Mouse (Mus musculus) midbrain, embryonic 13.5 days (tissue): ENCODE measurements at regions not wholly inside any gene's neighbourhood (a gene's known extent, or its start where the extent isn't known, plus 50 kb on each side); places are given as distances from the start of the nearest gene placed in this dataset.
A peak's percentile ranks its signal among the peaks of the same experiment; 100 is the strongest.

Source experiments
- ATAC-seq: fragments of 200-750 bp; cut with Nextera tagmentation; 2 replicates; pipeline ENCODE4 v1.8.0; 2017; ENCODE audit warnings: mild to moderate bottlenecking, moderate TSS enrichment, moderate library complexity
- H3K27ac ChIP-seq: fragments of 300-500 bp; sonication (generic); 2 replicates; pipeline ENCODE4 v1.5.1; 2015; ENCODE audit warnings: inconsistent platforms, mild to moderate bottlenecking, moderate library complexity
- H3K27me3 ChIP-seq: fragments of 300-500 bp; sonication (generic); 2 replicates; pipeline ENCODE4 v1.6.1; 2015; ENCODE audit warnings: mild to moderate bottlenecking, inconsistent platforms
- H3K36me3 ChIP-seq: fragments of 300-500 bp; sonication (generic); 2 replicates; pipeline ENCODE4 v1.6.1; 2015; ENCODE audit warnings: mild to moderate bottlenecking, inconsistent platforms
- H3K4me1 ChIP-seq: fragments of 300-500 bp; sonication (generic); replicated peaks from 2 replicates; pipeline ENCODE4 v1.6.1; 2015; ENCODE audit warnings: inconsistent platforms
- H3K4me2 ChIP-seq: fragments of 300-500 bp; sonication (generic); replicated peaks from 2 replicates; pipeline ENCODE4 v1.6.1; 2015; ENCODE audit warnings: moderate library complexity, mild to moderate bottlenecking, inconsistent platforms
- H3K4me3 ChIP-seq: fragments of 300-500 bp; sonication (generic); replicated peaks from 2 replicates; pipeline ENCODE4 v1.5.1; 2015; ENCODE audit warnings: mild to moderate bottlenecking, inconsistent platforms
- H3K9ac ChIP-seq: fragments of 300-500 bp; sonication (generic); replicated peaks from 2 replicates; pipeline ENCODE4 v1.6.1; 2015; ENCODE audit warnings: mild to moderate bottlenecking, inconsistent platforms
- H3K9me3 ChIP-seq: fragments of 300-500 bp; sonication (generic); 2 replicates; pipeline ENCODE4 v1.6.1; 2016; ENCODE audit warnings: mild to moderate bottlenecking, inconsistent platforms
- WGBS: fragments of 180-500 bp; shearing (Covaris S2); methylation state at CpG from one replicate; pipeline ENCODE4 v1.1.7; 2015; 5-methylcytosine and 5-hydroxymethylcytosine counted together

DNA sequence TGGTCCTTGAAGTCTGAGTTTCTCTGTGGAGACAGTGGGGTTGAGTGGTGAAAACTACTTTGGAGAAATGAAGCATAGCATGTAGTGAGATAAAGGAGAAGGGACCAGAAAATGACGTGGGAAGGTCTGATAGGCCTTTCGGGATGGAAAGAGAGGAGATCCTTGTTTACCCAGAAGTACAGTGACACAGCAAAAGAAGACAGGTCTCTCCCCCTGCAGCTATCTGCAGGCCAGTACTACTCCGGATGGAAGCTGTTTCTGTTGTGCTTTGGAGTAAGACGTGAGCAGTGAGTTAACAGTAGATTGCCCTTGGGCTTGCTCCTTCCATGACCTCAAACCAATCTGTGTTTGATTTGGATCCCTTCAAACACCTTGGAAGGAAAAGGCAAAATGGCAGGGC, 1277.5 kb downstream of the Gsdmc2 start:
- Histone ChIP-seq H3K27me3 (no peaks in the 10 kb centered on the region), H3K27ac (no peak overlapping the region), H3K9ac (no peak overlapping the region), H3K9me3 (no peaks in the 10 kb centered on the region), H3K4me3 (no peak overlapping the region), H3K4me2 (no peak overlapping the region), H3K36me3 (no peaks in the 10 kb centered on the region), H3K4me1 (peaks cover 4% of the 10 kb centered on the region)
- ATAC-seq = no peak
- WGBS = 86% methylated on average over 4 of the region's 4 CpGs

DNA sequence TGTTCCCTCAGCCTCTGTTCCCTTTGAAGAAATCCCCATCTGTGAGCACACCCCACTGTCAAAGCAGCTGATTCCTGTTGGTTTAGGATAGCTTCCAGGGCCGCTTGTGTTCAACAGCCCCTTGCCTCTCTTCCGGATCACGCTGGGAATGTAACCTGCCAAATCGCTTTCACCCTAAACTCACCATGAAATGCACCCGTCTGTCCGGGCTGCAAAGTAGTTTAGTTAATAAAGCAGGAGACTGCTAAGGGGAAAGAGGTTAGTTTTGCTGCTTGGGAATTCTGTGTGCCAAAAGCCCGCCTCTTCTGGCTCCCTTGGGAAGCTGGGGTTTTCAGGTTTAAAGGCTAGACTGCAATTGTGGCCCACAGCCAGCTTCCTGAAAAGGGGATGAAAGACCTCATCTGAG, 1278.9 kb downstream of the Gsdmc2 start:
- Histone ChIP-seq H3K4me1 (peaks cover 4% of the 10 kb centered on the region), H3K4me2 (peak overlapping the region; percentile 28; the same call in 1 of the 2 replicates), H3K4me3 (no peak overlapping the region), H3K9ac (no peak overlapping the region), H3K27me3 (no peaks in the 10 kb centered on the region), H3K9me3 (no peaks in the 10 kb centered on the region), H3K27ac (no peak overlapping the region), H3K36me3 (no peaks in the 10 kb centered on the region)
- peak; percentile 76 for ATAC-seq
- 7% methylated on average over 7 of the region's 7 CpGs for WGBS

DNA sequence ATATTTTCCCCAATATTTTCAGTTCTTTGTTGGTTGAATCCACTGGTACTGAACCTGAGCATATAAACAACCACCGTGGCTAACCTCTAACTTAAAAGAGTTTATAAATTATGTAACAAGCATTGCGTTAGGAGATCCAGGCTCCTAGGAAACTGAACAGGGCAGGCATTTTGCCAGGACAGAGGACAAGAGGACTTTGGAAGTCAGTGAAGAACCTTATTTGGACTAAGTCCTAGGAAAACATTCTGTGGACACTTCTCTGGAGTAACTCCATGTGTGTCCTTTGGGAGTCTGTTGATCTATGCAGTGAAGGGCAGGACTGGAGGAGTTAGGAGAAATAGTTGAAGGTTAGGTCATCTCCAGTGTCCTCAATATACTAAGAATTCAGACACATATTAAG, 1311.7 kb downstream of the Gsdmc2 start:
- no peaks in the 10 kb centered on the region for H3K9me3 ChIP-seq
- no peak overlapping the region for H3K27ac ChIP-seq
- H3K4me2 ChIP-seq = no peak overlapping the region
- no peaks in the 10 kb centered on the region for H3K36me3 ChIP-seq
- H3K4me1 ChIP-seq = no peaks in the 10 kb centered on the region
- no peak overlapping the region for H3K9ac ChIP-seq
- H3K4me3 ChIP-seq = no peak overlapping the region
- ATAC-seq = no peak
- no peaks in the 10 kb centered on the region for H3K27me3 ChIP-seq
- WGBS = 79% methylated on average over 2 of the region's 2 CpGs

DNA sequence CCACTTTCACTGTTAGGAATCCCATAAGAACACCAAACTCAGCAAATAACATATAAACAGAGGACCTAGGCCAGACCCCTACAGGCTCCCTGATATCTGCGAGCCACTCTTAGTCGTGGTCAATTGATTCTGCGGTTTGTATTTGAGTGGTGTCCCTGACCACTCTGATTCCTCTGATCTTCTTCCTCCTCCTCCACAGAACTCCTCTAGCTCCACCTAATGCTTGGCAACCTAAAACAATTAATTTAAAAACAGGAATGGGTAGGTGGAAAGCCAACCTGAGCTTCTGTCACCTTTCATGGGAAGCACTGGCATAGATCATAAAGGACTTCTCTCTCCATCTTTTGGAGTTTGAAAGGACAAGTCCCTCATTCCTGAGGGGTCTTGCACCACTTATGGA, 1316.0 kb downstream of the Gsdmc2 start:
- Histone ChIP-seq H3K9me3 (no peaks in the 10 kb centered on the region), H3K4me3 (no peak overlapping the region), H3K4me2 (no peak overlapping the region), H3K27ac (no peak overlapping the region), H3K27me3 (no peaks in the 10 kb centered on the region), H3K36me3 (no peaks in the 10 kb centered on the region), H3K4me1 (no peaks in the 10 kb centered on the region), H3K9ac (no peak overlapping the region)
- no peak for ATAC-seq
- 80% methylated on average over 3 of the region's 3 CpGs for WGBS

DNA sequence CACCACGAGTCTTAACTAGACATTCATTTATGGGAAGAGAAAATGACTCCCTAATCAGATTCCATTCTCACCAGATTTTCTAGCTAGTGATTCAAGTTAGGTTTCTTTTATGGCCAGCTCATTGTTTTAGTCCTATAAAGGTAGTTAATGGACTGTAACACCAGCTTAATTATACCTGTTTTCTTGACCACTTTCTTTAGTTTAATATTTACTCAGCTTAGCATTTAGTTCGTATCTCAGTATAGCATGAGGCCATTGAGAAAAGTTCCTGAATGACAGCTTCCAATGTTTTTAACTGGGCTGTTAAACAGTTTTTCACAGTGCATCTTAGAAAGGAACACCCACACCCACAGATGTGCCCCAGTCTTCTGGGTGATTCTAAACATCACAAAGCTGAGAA, 1320.3 kb downstream of the Gsdmc2 start:
- H3K9me3 ChIP-seq = no peaks in the 10 kb centered on the region
- WGBS = 62% methylated on average over 2 of the region's 2 CpGs
- no peaks in the 10 kb centered on the region for H3K4me1 ChIP-seq
- no peaks in the 10 kb centered on the region for H3K27me3 ChIP-seq
- H3K9ac ChIP-seq = no peak overlapping the region
- ATAC-seq = no peak
- H3K36me3 ChIP-seq = no peaks in the 10 kb centered on the region
- no peak overlapping the region for H3K4me2 ChIP-seq
- no peak overlapping the region for H3K4me3 ChIP-seq
- no peak overlapping the region for H3K27ac ChIP-seq

DNA sequence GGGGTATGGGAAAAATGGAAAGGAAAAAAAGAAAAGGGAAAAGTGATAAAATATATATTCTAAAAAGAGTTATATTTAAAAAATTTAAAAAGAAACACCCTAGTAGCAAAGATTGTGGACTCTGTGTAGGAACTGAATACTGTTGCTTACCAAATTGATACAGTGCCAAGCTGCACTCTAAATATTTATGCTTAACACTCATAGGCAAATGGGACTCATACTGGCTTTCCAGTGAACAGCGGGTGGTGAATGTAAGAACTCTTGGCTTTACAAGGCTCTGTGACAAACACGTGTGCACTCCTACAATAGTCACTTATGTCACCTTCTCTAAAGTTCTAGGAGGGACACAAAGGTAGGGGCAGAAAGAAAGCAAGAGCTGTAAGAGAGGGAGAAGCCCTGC, 1320.8 kb downstream of the Gsdmc2 start:
- Histone ChIP-seq H3K27me3 (no peaks in the 10 kb centered on the region), H3K4me3 (no peak overlapping the region), H3K9me3 (no peaks in the 10 kb centered on the region), H3K4me1 (no peaks in the 10 kb centered on the region), H3K27ac (no peak overlapping the region), H3K36me3 (no peaks in the 10 kb centered on the region), H3K9ac (no peak overlapping the region), H3K4me2 (no peak overlapping the region)
- no peak for ATAC-seq
- 76% methylated on average over 2 of the region's 2 CpGs for WGBS

DNA sequence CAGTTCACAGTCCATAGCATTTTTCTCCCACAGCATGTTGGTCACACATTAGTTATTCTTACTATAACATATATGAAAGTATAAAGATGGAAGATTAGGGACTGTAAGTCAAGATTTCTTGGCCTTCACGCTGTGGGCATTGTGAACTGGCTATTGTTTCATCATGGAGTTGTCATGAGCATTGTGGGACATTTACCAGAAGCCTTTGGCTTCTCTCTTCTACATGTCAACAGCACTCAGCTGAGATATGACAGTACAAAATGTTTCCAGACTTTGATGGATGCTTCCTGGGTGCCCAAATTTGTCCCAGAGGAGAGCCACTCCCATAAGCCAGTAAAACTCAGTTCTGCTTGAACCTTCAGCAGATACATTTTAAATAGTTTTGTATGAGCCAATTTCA, 1331.5 kb downstream of the Gsdmc2 start:
- no peak overlapping the region for H3K9ac ChIP-seq
- no peak overlapping the region for H3K4me2 ChIP-seq
- no peak overlapping the region for H3K4me3 ChIP-seq
- no peaks in the 10 kb centered on the region for H3K4me1 ChIP-seq
- WGBS = 87% methylated on average over 1 of the region's 1 CpGs
- H3K27me3 ChIP-seq = no peaks in the 10 kb centered on the region
- no peaks in the 10 kb centered on the region for H3K36me3 ChIP-seq
- no peak overlapping the region for H3K27ac ChIP-seq
- no peak for ATAC-seq
- H3K9me3 ChIP-seq = no peaks in the 10 kb centered on the region

DNA sequence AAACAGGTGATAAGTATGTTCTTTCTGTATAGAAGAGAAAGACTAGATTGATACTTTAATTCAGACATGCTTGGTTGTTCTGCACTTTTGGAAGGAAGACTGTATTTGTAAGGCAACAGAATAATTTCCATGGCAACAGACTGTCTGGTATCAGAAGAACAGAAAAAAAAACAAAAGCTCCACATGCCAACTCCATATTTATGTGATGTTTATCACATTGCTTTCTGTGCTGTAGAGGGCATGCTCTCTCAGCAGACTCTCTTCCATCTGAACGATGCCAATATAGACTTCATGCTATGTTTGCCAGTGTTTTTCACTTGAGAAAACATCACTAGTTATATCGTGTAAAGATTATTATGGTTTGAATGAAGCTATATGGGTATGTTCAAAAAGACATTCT, 1333.5 kb downstream of the Gsdmc2 start:
- Histone ChIP-seq H3K9ac (no peak overlapping the region), H3K36me3 (no peaks in the 10 kb centered on the region), H3K9me3 (no peaks in the 10 kb centered on the region), H3K4me1 (no peaks in the 10 kb centered on the region), H3K4me3 (no peak overlapping the region), H3K27ac (no peak overlapping the region), H3K27me3 (no peaks in the 10 kb centered on the region), H3K4me2 (no peak overlapping the region)
- WGBS = 97% methylated on average over 2 of the region's 2 CpGs
- no peak for ATAC-seq

DNA sequence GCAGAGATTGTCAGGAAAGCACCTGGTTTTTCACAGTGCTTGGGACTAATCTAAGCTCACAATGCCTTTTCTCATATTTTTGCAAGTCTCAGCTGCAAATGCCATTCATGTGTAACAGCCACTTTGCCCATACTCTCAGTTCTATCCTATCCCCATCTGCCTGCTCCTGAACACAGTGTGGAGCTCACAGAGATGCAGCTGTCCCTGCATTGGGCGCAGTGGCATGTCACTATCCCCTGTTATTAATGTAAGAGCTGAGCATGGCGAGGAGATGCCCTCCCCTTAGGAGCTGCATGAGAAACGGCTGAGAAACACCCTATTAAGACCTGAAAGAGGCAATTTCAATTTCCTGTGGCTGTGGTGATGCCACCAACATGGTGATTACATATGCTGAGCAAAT, 1341.1 kb downstream of the Gsdmc2 start:
- H3K9me3 ChIP-seq = no peaks in the 10 kb centered on the region
- H3K27ac ChIP-seq = no peak overlapping the region
- WGBS = 76% methylated on average over 3 of the region's 3 CpGs
- H3K27me3 ChIP-seq = no peaks in the 10 kb centered on the region
- no peak overlapping the region for H3K4me3 ChIP-seq
- no peak for ATAC-seq
- no peak overlapping the region for H3K4me2 ChIP-seq
- H3K9ac ChIP-seq = no peak overlapping the region
- no peaks in the 10 kb centered on the region for H3K36me3 ChIP-seq
- no peaks in the 10 kb centered on the region for H3K4me1 ChIP-seq

DNA sequence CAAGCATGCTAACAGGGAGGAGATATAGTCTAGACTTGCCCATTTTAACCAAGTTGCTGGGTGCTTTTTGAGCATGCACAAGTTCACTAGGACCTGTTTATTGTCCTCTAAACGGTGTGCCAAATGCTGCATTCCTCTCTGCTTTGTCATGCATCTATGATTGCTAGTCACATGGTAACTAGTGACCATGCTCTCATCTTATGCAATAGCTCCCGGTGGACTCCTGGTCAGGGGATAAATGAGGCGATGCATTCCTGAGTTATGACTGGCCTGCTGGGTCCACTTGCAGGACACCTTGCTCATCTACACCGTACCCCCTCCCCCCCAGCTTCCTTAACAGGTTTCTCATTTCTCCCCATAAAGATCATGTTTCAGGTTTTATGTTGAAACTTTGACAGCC, 1344.0 kb downstream of the Gsdmc2 start:
- Histone ChIP-seq H3K27me3 (no peaks in the 10 kb centered on the region), H3K27ac (no peak overlapping the region), H3K9me3 (no peaks in the 10 kb centered on the region), H3K36me3 (no peaks in the 10 kb centered on the region), H3K4me3 (no peak overlapping the region), H3K9ac (no peak overlapping the region), H3K4me1 (peaks cover 5% of the 10 kb centered on the region; the same call in 1 of the 2 replicates), H3K4me2 (no peak overlapping the region)
- no peak for ATAC-seq
- WGBS = 80% methylated on average over 4 of the region's 4 CpGs

DNA sequence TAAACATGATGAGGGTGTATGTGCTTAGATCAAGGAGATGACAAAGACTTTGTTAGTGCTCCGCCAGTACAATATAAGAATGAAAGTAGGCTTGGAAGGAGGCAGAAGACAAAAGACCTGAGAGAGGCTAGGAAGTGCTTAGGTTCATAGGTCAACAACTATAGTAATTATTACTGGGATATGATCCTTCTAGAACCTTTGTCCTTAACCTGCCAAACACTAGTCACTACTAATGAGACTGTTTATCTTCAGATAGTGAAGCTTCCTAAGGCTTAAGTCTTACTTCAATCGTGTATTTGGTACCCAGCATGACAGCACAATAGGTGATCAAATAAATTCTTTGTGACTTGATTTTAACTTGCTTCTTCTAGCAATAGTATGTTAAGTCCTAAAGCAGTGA, 1344.5 kb downstream of the Gsdmc2 start:
- Histone ChIP-seq H3K4me1 (peaks cover 6% of the 10 kb centered on the region; the same call in 1 of the 2 replicates), H3K4me2 (no peak overlapping the region), H3K4me3 (no peak overlapping the region), H3K9ac (no peak overlapping the region), H3K9me3 (no peaks in the 10 kb centered on the region), H3K27ac (no peak overlapping the region), H3K27me3 (no peaks in the 10 kb centered on the region), H3K36me3 (no peaks in the 10 kb centered on the region)
- 76% methylated on average over 2 of the region's 2 CpGs for WGBS
- ATAC-seq = no peak

DNA sequence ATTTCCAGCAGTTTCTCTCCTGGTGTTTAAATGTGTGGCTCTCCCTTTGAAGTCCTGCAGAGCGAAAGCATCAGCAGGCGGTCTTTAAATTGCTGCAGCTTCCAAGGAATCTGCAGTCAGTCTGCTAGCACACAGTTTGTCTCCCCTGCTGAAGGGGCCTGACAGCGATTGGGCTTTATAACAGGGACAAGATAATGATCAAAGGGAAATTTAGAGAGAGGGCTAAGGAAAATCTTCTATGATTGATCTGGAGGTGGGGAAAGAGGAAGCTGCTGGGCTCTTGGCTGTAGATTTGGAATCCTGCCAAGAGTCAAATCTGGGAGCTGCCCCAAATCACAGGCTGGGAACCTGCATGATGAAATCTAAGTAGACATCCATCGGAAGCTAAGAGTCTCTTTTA, 1348.8 kb downstream of the Gsdmc2 start:
- no peak overlapping the region for H3K27ac ChIP-seq
- no peaks in the 10 kb centered on the region for H3K36me3 ChIP-seq
- H3K4me2 ChIP-seq = no peak overlapping the region
- 10% methylated on average over 4 of the region's 4 CpGs for WGBS
- peak; percentile 70 for ATAC-seq
- no peaks in the 10 kb centered on the region for H3K27me3 ChIP-seq
- no peaks in the 10 kb centered on the region for H3K9me3 ChIP-seq
- H3K9ac ChIP-seq = no peak overlapping the region
- H3K4me3 ChIP-seq = no peak overlapping the region
- peaks cover 6% of the 10 kb centered on the region; the same call in 1 of the 2 replicates for H3K4me1 ChIP-seq

DNA sequence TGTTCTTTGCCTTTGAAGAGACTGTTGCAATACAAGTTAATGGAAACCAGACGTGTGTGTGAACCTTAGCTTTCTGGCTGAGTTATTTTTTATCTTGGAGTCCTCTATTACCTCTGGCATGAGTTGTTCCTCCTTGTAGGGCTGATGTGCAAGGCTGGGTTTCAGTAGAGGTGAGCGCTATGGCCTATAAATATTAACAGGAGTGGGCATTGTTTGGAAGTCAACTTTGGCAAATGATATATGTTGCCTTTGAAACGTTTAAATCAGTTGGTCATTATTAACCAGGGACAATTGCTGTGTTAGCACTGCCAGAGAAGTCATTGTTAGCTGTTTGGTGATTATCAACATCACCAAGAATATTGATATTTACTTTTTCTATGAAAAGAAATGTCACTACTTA, 1352.6 kb downstream of the Gsdmc2 start:
- WGBS = 79% methylated on average over 3 of the region's 3 CpGs

More for the DNA sequence above, 1352.6 kb downstream of the Gsdmc2 start:
- Histone ChIP-seq H3K4me3 (no peak overlapping the region), H3K27me3 (no peaks in the 10 kb centered on the region), H3K9ac (no peak overlapping the region), H3K4me1 (peaks cover 6% of the 10 kb centered on the region; the same call in 1 of the 2 replicates), H3K4me2 (no peak overlapping the region), H3K27ac (no peak overlapping the region), H3K9me3 (no peaks in the 10 kb centered on the region), H3K36me3 (no peaks in the 10 kb centered on the region)
- no peak for ATAC-seq
